Mouse (Mus musculus) forebrain, embryonic 14.5 days (tissue): ENCODE measurements at regions not wholly inside any gene's neighbourhood (a gene's known extent, or its start where the extent isn't known, plus 50 kb on each side); places are given as distances from the start of the nearest gene placed in this dataset.

Experiments
- ATAC-seq: fragments of 200-750 bp; cut with Nextera tagmentation; 2 replicates; pipeline ENCODE4 v1.8.0; 2017; ENCODE audit warnings: mild to moderate bottlenecking, moderate library complexity
- DNase-seq: peaks from one replicate; pipeline ENCODE4 v3.0.0-alpha.2; 2015; ENCODE audit warnings: low spot score
- H3K27ac ChIP-seq: fragments of 300-500 bp; sonication (generic); 2 replicates; pipeline ENCODE4 v1.5.1; 2014; ENCODE audit warnings: low read depth, mild to moderate bottlenecking, control low read depth, low read length, moderate library complexity
- H3K27me3 ChIP-seq: fragments of 300-500 bp; sonication (generic); replicated peaks from 2 replicates; pipeline ENCODE4 v1.6.1; 2014; ENCODE audit warnings: low read length, control low read depth, mixed read lengths; ENCODE audit not compliant: control insufficient read depth, insufficient read depth
- H3K36me3 ChIP-seq: fragments of 300-500 bp; sonication (generic); 2 replicates; pipeline ENCODE4 v1.6.1; 2014; ENCODE audit warnings: low read length, control low read depth; ENCODE audit not compliant: control insufficient read depth, insufficient read depth
- H3K4me1 ChIP-seq: fragments of 300-500 bp; sonication (generic); 2 replicates; pipeline ENCODE4 v1.6.1; 2014; ENCODE audit warnings: antibody characterized with exemption, low read length, control low read depth; ENCODE audit not compliant: control insufficient read depth, insufficient read depth
- H3K4me2 ChIP-seq: fragments of 300-500 bp; sonication (generic); 2 replicates; pipeline ENCODE4 v1.6.1; 2014; ENCODE audit warnings: mild to moderate bottlenecking, control low read depth, low read length
- H3K4me3 ChIP-seq: fragments of 300-500 bp; sonication (generic); 2 replicates; pipeline ENCODE4 v1.5.1; 2014; ENCODE audit warnings: low read depth, low read length, control low read depth
- H3K9ac ChIP-seq: fragments of 300-500 bp; sonication (generic); 2 replicates; pipeline ENCODE4 v1.6.1; 2014; ENCODE audit warnings: mild to moderate bottlenecking, low read length, control low read depth, moderate library complexity
- H3K9me3 ChIP-seq: fragments of 300-500 bp; sonication (generic); replicated peaks from 2 replicates; pipeline ENCODE4 v1.6.1; 2016; ENCODE audit warnings: low read length, control low read depth, mixed read lengths; ENCODE audit not compliant: control insufficient read depth
- WGBS: fragments of 180-500 bp; shearing (Covaris S2); extraction: QIAGEN DNeasy Blood & Tissue Kit; methylation state at CpG from one replicate; pipeline ENCODE4 v1.1.7; 2014; 5-methylcytosine and 5-hydroxymethylcytosine counted together

- peak overlapping the region; percentile 33; the same call in 1 of the 2 replicates for H3K27ac ChIP-seq
- DNase-seq, result peak; percentile 73
- peak; percentile 88 for ATAC-seq
- H3K36me3 ChIP-seq, result no peaks in the 10 kb centered on the region
- H3K4me1 ChIP-seq, result peaks cover 15% of the 10 kb centered on the region
- no peak overlapping the region for H3K4me2 ChIP-seq
- WGBS, result 50% methylated on average over 4 of the region's 4 CpGs
- H3K4me3 ChIP-seq, result no peak overlapping the region
- H3K27me3 ChIP-seq, result no peaks in the 10 kb centered on the region
- no peaks in the 10 kb centered on the region for H3K9me3 ChIP-seq
- H3K9ac ChIP-seq, result no peak overlapping the region
Observed at GRCm38 (mm10) chr8:126753059-126753855, 159.5 kb upstream of the Irf2bp2 start.

- H3K36me3 ChIP-seq, result no peaks in the 10 kb centered on the region
Observed at GRCm38 (mm10) chr8:126751416-126752140, 157.8 kb upstream of the Irf2bp2 start.

DNA sequence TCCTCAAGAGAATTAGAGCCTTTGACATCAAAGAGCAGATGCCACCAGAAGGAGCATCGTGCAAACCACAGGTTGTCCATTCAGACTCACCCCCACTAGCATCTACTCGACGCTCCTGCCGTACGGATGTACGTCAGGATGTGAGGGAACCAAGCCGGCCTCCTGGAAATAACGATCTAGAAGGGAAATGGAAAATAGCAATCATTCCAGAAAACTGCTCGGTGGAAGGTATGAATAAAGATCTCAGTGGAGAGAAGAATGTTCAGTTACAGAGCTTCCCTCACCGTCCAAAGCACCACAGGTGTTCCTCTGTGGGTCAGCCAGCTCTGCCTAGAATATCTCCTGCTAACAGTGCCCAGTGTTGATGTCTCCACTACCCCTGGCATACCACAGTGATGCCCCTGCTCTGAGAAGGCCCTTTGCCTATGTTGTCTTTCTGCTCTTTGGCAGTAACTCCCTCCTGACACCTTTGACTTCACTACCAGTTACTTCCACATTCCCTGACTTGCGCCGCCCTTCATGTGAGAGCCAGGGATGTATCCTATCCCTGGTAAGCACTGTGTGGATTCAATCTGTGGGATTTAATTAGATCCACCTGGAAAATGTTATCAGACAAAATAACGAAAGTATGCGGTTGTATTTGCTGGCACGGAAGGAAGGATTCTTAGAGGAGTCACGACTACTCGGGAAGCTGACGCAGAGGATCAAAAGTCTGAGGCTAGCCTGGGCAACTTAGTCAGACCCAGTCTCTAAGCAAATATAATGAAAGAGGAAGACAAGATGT lies 152.4 kb upstream of the Irf2bp2 start:
- Histone ChIP-seq H3K4me2 (no peak overlapping the region), H3K9me3 (no peaks in the 10 kb centered on the region), H3K9ac (no peak overlapping the region), H3K4me3 (no peak overlapping the region), H3K27me3 (no peaks in the 10 kb centered on the region), H3K4me1 (no peaks in the 10 kb centered on the region), H3K27ac (no peak overlapping the region), H3K36me3 (no peaks in the 10 kb centered on the region)
- 82% methylated on average over 18 of the region's 18 CpGs for WGBS
- no peak for ATAC-seq
- no peak for DNase-seq

More at GRCm38 (mm10) chr8:126751416-126752140, 157.8 kb upstream of the Irf2bp2 start:
- Histone ChIP-seq H3K9me3 (no peaks in the 10 kb centered on the region), H3K27ac (no peak overlapping the region), H3K4me1 (peaks cover 15% of the 10 kb centered on the region), H3K4me2 (no peak overlapping the region), H3K9ac (no peak overlapping the region), H3K4me3 (no peak overlapping the region), H3K27me3 (no peaks in the 10 kb centered on the region)
- DNase-seq, result no peak
- 82% methylated on average over 6 of the region's 6 CpGs for WGBS
- no peak for ATAC-seq

DNA sequence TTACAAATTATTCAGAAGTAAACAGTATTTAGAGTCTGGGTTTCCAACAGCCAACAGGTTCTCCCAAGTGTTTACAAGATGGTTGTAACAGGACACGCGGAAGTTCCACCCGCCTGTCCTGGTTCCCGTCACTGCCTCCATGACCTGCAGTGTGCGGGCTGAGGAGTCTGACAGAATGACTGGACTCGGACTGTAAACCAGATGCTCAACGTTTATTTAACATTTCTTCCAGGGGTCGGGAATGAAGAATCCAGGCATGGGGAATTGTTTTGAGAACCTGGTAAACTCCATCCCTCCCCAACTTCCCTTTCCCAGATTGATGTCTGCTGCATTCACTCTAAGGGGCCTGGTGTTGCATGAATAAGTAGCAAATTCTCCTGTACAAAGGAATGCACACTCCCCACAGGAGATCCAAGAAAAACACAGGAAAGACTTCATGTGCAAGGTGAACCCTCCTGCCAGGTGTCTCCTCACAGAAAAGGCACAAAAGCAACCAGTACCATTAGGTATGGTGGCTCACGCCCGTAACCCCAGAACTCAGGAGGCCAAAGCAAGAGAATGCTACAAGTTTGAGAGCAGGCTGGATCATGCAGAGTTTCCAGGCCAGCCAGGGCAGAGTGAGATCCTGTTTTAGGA lies 151.1 kb upstream of the Irf2bp2 start:
- Histone ChIP-seq H3K9me3 (no peaks in the 10 kb centered on the region), H3K36me3 (no peaks in the 10 kb centered on the region), H3K27me3 (no peaks in the 10 kb centered on the region), H3K4me3 (no peak overlapping the region), H3K9ac (no peak overlapping the region), H3K27ac (no peak overlapping the region), H3K4me2 (no peak overlapping the region), H3K4me1 (no peaks in the 10 kb centered on the region)
- WGBS, result 83% methylated on average over 10 of the region's 10 CpGs
- DNase-seq, result no peak
- no peak for ATAC-seq

DNA sequence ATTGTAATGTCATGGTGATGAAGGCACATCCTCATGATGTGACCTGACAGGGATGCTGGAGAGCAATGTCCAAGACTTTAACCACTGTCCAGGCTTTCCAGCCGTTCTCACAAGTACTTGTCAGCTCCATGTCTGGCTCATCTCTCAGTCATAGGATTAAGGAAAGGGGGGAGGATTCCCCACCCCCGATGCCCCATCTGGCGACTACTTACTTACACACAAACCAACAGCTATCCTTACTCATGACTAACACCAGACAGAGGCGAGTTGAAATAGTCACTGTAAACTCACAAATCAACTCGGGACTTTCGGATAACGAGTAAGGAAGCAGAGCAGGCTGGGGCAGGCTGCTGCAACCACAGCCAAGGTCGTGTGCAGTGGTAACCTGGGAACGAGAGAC lies 149.5 kb upstream of the Irf2bp2 start:
- no peaks in the 10 kb centered on the region for H3K4me1 ChIP-seq
- H3K27me3 ChIP-seq, result no peaks in the 10 kb centered on the region
- ATAC-seq (no peak), DNase-seq (no peak)
- H3K9ac ChIP-seq, result no peak overlapping the region
- 76% methylated on average over 9 of the region's 9 CpGs for WGBS
- no peak overlapping the region for H3K4me2 ChIP-seq
- H3K9me3 ChIP-seq, result no peaks in the 10 kb centered on the region
- no peak overlapping the region for H3K4me3 ChIP-seq
- H3K27ac ChIP-seq, result no peak overlapping the region
- no peaks in the 10 kb centered on the region for H3K36me3 ChIP-seq

- no peak for ATAC-seq
- Histone ChIP-seq H3K9ac (no peak overlapping the region), H3K4me3 (no peak overlapping the region), H3K27ac (no peak overlapping the region), H3K4me1 (no peaks in the 10 kb centered on the region), H3K36me3 (no peaks in the 10 kb centered on the region), H3K27me3 (no peaks in the 10 kb centered on the region), H3K9me3 (no peaks in the 10 kb centered on the region), H3K4me2 (no peak overlapping the region)
- DNase-seq, result no peak
- WGBS, result 82% methylated on average over 3 of the region's 3 CpGs
Observed at GRCm38 (mm10) chr8:126742081-126742480, 148.3 kb upstream of the Irf2bp2 start.

- ATAC-seq, result no peak
- no peaks in the 10 kb centered on the region for H3K27me3 ChIP-seq
- no peak overlapping the region for H3K27ac ChIP-seq
- H3K36me3 ChIP-seq, result no peaks in the 10 kb centered on the region
- H3K4me1 ChIP-seq, result peaks cover 5% of the 10 kb centered on the region
- no peak overlapping the region for H3K4me3 ChIP-seq
- H3K9me3 ChIP-seq, result no peaks in the 10 kb centered on the region
- H3K9ac ChIP-seq, result no peak overlapping the region
- 72% methylated on average over 3 of the region's 3 CpGs for WGBS
- no peak overlapping the region for H3K4me2 ChIP-seq
- no peak for DNase-seq
Observed at GRCm38 (mm10) chr8:126741031-126741430, 147.2 kb upstream of the Irf2bp2 start.

DNA sequence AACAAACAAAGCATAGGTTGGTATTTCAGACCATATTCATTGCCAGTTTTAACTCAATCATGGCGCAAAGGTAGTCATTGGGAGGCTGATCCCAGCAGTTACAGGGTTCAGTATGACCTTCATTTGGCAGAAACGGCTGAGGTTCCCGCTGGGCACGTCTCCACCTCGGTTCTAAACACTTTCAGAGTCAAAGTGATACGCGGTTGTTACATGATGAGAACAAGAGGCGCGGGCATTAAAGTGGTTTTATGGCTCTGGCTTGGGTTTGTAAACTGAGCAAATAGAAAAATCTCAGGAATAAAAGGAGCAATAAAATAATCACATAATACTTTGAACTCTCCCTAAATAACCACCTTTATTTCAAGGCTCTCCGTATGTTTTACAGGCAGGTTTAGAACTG lies 146.0 kb upstream of the Irf2bp2 start:
- 92% methylated on average over 10 of the region's 10 CpGs for WGBS

More for the DNA sequence above, 146.0 kb upstream of the Irf2bp2 start:
- H3K4me1 ChIP-seq, result peaks cover 16% of the 10 kb centered on the region
- DNase-seq (no peak), ATAC-seq (no peak)
- H3K9ac ChIP-seq, result no peak overlapping the region
- H3K36me3 ChIP-seq, result no peaks in the 10 kb centered on the region
- no peaks in the 10 kb centered on the region for H3K9me3 ChIP-seq
- H3K27me3 ChIP-seq, result no peaks in the 10 kb centered on the region
- H3K4me2 ChIP-seq, result no peak overlapping the region
- H3K27ac ChIP-seq, result no peak overlapping the region
- H3K4me3 ChIP-seq, result no peak overlapping the region
